Mouse (Mus musculus) embryo, embryonic 10.5 days (tissue): Measurements from ENCODE around the gene Scel.

ENCODE experiments used
- DNase-seq: peaks from one replicate; pipeline ENCODE4 v3.0.0-alpha.2; 2015; ENCODE audit warnings: low spot score

The Scel gene

GRCm38 (mm10) chr14:103515419-103515818, 2.3 kb downstream of the Scel start:
- DNase-seq, result no peak

- no peak for DNase-seq
Measured at GRCm38 (mm10) chr14:103526286-103526685, 13.1 kb downstream of the Scel start.

- peak; percentile 40 for DNase-seq
Measured at GRCm38 (mm10) chr14:103529733-103530367, 16.7 kb downstream of the Scel start.

- DNase-seq, result no peak
Measured at GRCm38 (mm10) chr14:103531722-103532341, 18.7 kb downstream of the Scel start.

GRCm38 (mm10) chr14:103535511-103536024, 22.4 kb downstream of the Scel start:
- DNase-seq, result no peak

GRCm38 (mm10) chr14:103536334-103536733, 23.2 kb downstream of the Scel start:
- DNase-seq, result peak; percentile 66

GRCm38 (mm10) chr14:103537355-103538056, 24.4 kb downstream of the Scel start:
- peak; percentile 80 for DNase-seq

- peak; percentile 19 for DNase-seq
Measured at GRCm38 (mm10) chr14:103539796-103540195, 26.7 kb downstream of the Scel start.

GRCm38 (mm10) chr14:103541679-103542078, 28.5 kb downstream of the Scel start:
- peak; percentile 44 for DNase-seq

- DNase-seq, result no peak
Measured at GRCm38 (mm10) chr14:103543304-103544079, 30.4 kb downstream of the Scel start.

GRCm38 (mm10) chr14:103545734-103546133, 32.6 kb downstream of the Scel start:
- no peak for DNase-seq

GRCm38 (mm10) chr14:103546246-103546645, 33.1 kb downstream of the Scel start:
- no peak for DNase-seq

- no peak for DNase-seq
Measured at GRCm38 (mm10) chr14:103548220-103548619, 35.1 kb downstream of the Scel start.

- peak; percentile 92 for DNase-seq
Measured at GRCm38 (mm10) chr14:103550480-103550879, 37.3 kb downstream of the Scel start.

- DNase-seq, result no peak
Measured at GRCm38 (mm10) chr14:103550921-103551320, 37.8 kb downstream of the Scel start.

GRCm38 (mm10) chr14:103551921-103552320, 38.8 kb downstream of the Scel start:
- DNase-seq, result no peak

GRCm38 (mm10) chr14:103552379-103552778, 39.2 kb downstream of the Scel start:
- no peak for DNase-seq

GRCm38 (mm10) chr14:103556609-103557008, 43.5 kb downstream of the Scel start:
- no peak for DNase-seq

GRCm38 (mm10) chr14:103561383-103562096, 48.4 kb downstream of the Scel start:
- DNase-seq, result no peak

- no peak for DNase-seq
Measured at GRCm38 (mm10) chr14:103567957-103568356, 54.8 kb downstream of the Scel start.

GRCm38 (mm10) chr14:103568433-103568832, 55.3 kb downstream of the Scel start:
- DNase-seq, result no peak
